Mouse (Mus musculus): ENCODE measurements around the gene Phldb2. TPM values are rescaled to one million over a fixed set of nuclear protein-coding genes. Genes with fewer than 3 reads are reported as not detected.

The Phldb2 gene
- polyA plus RNA-seq, 1 experiment: 25.7 TPM

DNA sequence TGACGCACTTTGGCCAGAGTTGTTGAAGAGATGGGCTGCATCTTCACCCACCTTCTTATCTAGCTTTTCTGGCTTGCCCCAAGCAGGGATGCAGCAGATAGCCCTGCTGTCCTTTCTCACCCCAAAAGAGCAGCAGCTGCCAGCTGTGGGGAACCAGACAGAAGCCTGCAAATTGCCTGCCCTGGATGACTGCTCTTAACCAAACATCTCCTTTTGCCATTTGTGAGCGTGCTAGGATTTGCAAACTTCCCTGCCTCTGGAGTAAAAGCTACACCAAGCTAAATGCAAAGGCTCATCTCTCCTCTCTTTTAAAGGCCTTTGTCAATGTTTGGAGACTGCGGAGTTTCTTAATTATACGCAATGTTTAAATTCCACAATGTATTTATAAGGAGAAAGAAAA, 111.0 kb downstream of the Phldb2 start:
- peak overlapping the region; percentile 92 for H3K4me3 ChIP-seq
- H3K36me3 ChIP-seq (ENCODE audit: control insufficient read depth, insufficient read depth): no peaks in the 10 kb centered on the region
- no peak for TF ChIP-seq CEBPB (IDR thresholded peaks at IDR 0.05; ENCODE audit: insufficient read depth, poor library complexity, severe bottlenecking)
- no peak for TF ChIP-seq MAX (IDR thresholded peaks at IDR 0.05; ENCODE audit: low read depth)
- no peak for TF ChIP-seq TCF12 (IDR thresholded peaks at IDR 0.05; ENCODE audit: insufficient read depth, poor library complexity, severe bottlenecking)
- peak in 1 of 3 experiments; percentile 49 for TF ChIP-seq MYOG (IDR thresholded peaks at IDR 0.05; ENCODE audit: control insufficient read depth in 1 of 3, insufficient read depth in 1 of 3, insufficient read length in 2 of 3, low read depth in 2 of 3)
- TF ChIP-seq POLR2A (IDR thresholded peaks at IDR 0.05; ENCODE audit: insufficient read length, low read depth): no peak
- TF ChIP-seq USF1 (IDR thresholded peaks at IDR 0.05; ENCODE audit: low read depth): no peak
- TF ChIP-seq TCF3 (IDR thresholded peaks at IDR 0.05; ENCODE audit: insufficient read length, low read depth): no peak
- TF ChIP-seq SRF (IDR thresholded peaks at IDR 0.05; ENCODE audit: control insufficient read depth, insufficient read length, low read depth): no peak
- no peak for TF ChIP-seq E2F4 (IDR thresholded peaks at IDR 0.05; ENCODE audit: insufficient read depth)
- TF ChIP-seq MYOD1 (IDR thresholded peaks at IDR 0.05; ENCODE audit: control insufficient read depth in 1 of 3, insufficient read length in 2 of 3, low read depth in 2 of 3): peak in 1 of 3 experiments; percentile 14
- H3K79me2 ChIP-seq (ENCODE audit: control insufficient read depth, insufficient read depth): peaks cover 73% of the 10 kb centered on the region
- no peak overlapping the region for H3ac ChIP-seq (ENCODE audit: control insufficient read depth, insufficient read length)
- H3K27me3 ChIP-seq (ENCODE audit: control insufficient read depth, insufficient read depth, insufficient read length): no peaks in the 10 kb centered on the region
- peak overlapping the region; percentile 91 for H3K4me2 ChIP-seq (ENCODE audit: low read depth)

DNA sequence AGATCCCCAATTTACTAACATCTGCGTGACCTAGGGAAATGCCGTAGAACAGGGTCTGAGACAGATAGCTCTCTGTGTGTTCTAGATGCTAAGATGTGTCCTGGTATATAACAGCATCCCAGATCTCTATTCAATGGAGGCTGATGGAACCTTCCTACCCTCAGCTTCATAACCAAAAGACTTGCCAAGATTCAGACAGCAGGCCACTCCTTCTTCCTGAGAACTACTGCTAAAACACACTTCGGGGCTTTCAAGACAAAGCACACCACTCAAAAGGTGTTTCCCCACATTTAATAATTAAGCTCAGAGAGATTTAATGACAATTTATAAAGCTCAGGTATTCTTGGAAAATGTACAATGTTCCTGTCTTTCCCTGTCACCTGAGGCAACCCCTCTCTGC, 111.6 kb downstream of the Phldb2 start:
- no peak for TF ChIP-seq CEBPB (IDR thresholded peaks at IDR 0.05; ENCODE audit: insufficient read depth, poor library complexity, severe bottlenecking)
- no peak for TF ChIP-seq E2F4 (IDR thresholded peaks at IDR 0.05; ENCODE audit: insufficient read depth)
- no peak for TF ChIP-seq REST (IDR thresholded peaks at IDR 0.05; ENCODE audit: insufficient read depth, insufficient read length)
- no peak for TF ChIP-seq POLR2A (IDR thresholded peaks at IDR 0.05; ENCODE audit: insufficient read length, low read depth)
- TF ChIP-seq TCF3 (IDR thresholded peaks at IDR 0.05; ENCODE audit: insufficient read length, low read depth): no peak
- no peak for TF ChIP-seq MAX (IDR thresholded peaks at IDR 0.05; ENCODE audit: low read depth)
- no peak for TF ChIP-seq SRF (IDR thresholded peaks at IDR 0.05; ENCODE audit: control insufficient read depth, insufficient read length, low read depth)
- TF ChIP-seq POLR2AphosphoS2 (IDR thresholded peaks at IDR 0.05; ENCODE audit: insufficient read length, low read depth): no peak
- no peak for TF ChIP-seq TCF12 (IDR thresholded peaks at IDR 0.05; ENCODE audit: insufficient read depth, poor library complexity, severe bottlenecking)
- TF ChIP-seq MYOG (IDR thresholded peaks at IDR 0.05; ENCODE audit: control insufficient read depth in 1 of 3, insufficient read depth in 1 of 3, insufficient read length in 2 of 3, low read depth in 2 of 3): no peak
- TF ChIP-seq USF1 (IDR thresholded peaks at IDR 0.05; ENCODE audit: low read depth): no peak
- no peak for TF ChIP-seq MYOD1 (IDR thresholded peaks at IDR 0.05; ENCODE audit: control insufficient read depth in 1 of 3, insufficient read length in 2 of 3, low read depth in 2 of 3)
- Histone ChIP-seq H3K27me3 (ENCODE audit: control insufficient read depth, insufficient read depth, insufficient read length) (no peaks in the 10 kb centered on the region), H3K36me3 (ENCODE audit: control insufficient read depth, insufficient read depth) (no peaks in the 10 kb centered on the region), H3K79me2 (ENCODE audit: control insufficient read depth, insufficient read depth) (peaks cover 80% of the 10 kb centered on the region), H3ac (ENCODE audit: control insufficient read depth, insufficient read length) (no peak overlapping the region), H3K4me2 (ENCODE audit: low read depth) (peak overlapping the region; percentile 91), H3K4me3 (peak overlapping the region; percentile 92)

DNA sequence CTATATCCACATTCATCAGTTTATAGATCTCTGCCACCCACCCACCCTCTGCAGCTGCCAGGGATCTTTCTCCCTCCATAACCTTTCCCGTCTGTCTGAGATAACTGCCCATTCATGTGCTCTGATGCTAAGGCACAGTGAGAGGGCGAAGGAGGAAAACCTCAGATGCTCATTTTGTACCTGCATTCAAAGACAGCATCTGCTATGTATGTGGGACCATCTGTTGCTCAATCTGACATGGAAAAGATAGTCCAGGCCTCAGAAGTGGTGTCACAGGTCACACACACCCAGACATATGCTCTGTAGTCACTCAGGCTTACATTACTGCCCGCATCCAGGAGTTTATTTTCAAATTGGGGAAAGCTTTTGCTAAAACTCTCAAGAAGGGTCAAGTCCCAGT, 112.4 kb downstream of the Phldb2 start:
- H3K4me3 ChIP-seq: peak overlapping the region; percentile 92
- TF ChIP-seq USF1 (IDR thresholded peaks at IDR 0.05; ENCODE audit: low read depth) (no peak), MYOD1 (IDR thresholded peaks at IDR 0.05; ENCODE audit: control insufficient read depth in 1 of 3, insufficient read length in 2 of 3, low read depth in 2 of 3) (peak in 2 of 3 experiments; percentile 22 to 44), MAX (IDR thresholded peaks at IDR 0.05; ENCODE audit: low read depth) (no peak), E2F4 (IDR thresholded peaks at IDR 0.05; ENCODE audit: insufficient read depth) (no peak), POLR2A (IDR thresholded peaks at IDR 0.05; ENCODE audit: insufficient read length, low read depth) (no peak), MYOG (IDR thresholded peaks at IDR 0.05; ENCODE audit: control insufficient read depth in 1 of 3, insufficient read depth in 1 of 3, insufficient read length in 2 of 3, low read depth in 2 of 3) (peak in 1 of 3 experiments; percentile 14), TCF12 (IDR thresholded peaks at IDR 0.05; ENCODE audit: insufficient read depth, poor library complexity, severe bottlenecking) (no peak), POLR2AphosphoS2 (IDR thresholded peaks at IDR 0.05; ENCODE audit: insufficient read length, low read depth) (no peak), CEBPB (IDR thresholded peaks at IDR 0.05; ENCODE audit: insufficient read depth, poor library complexity, severe bottlenecking) (0 out of 2 replicates have a peak, but pooled peaks have one; percentile 34)
- H3K79me2 ChIP-seq (ENCODE audit: control insufficient read depth, insufficient read depth): peaks cover 87% of the 10 kb centered on the region
- H3K4me2 ChIP-seq (ENCODE audit: low read depth): peak overlapping the region; percentile 91
- H3ac ChIP-seq (ENCODE audit: control insufficient read depth, insufficient read length): no peak overlapping the region
- no peaks in the 10 kb centered on the region for H3K36me3 ChIP-seq (ENCODE audit: control insufficient read depth, insufficient read depth)
- no peaks in the 10 kb centered on the region for H3K27me3 ChIP-seq (ENCODE audit: control insufficient read depth, insufficient read depth, insufficient read length)

DNA sequence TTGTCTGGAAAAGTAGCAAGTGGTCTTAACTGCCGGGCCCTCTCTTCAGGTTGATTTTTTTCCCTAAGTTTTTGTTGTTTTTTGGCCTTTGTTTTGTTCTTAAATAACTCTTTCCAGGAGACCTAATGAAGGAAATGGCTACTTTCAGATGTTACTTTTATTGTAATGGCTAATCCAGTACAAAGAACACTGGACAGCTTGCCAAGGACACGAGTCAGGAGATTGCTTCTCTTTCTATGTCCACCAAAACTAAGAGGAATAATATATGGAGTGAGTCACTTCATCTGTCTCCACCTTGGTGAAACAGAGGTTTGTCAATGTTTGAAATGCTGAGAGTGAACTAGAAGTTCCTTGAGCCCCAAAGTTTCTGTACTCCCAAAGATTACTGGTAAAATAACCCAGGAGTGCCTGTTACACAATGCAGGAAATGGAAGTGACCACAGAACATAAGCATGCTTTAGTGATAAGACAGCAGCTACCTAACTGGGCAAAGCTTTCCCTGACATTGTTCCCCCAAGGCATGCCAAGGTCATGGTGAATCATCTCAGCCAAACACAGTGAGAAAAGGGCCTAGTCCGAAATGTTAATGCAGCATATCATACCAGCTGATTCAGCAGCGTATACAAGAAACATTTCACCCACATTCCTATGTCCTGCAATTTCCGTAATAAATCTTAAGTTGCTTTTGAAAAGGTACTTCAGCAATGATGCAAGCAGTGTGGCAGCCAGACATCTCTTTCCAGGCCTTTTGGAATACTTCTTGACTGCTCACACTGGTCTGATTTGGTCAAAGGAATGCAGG, 115.7 kb downstream of the Phldb2 start:
- H3ac ChIP-seq (ENCODE audit: control insufficient read depth, insufficient read length): no peak overlapping the region
- no peak overlapping the region for H3K4me3 ChIP-seq
- H3K79me2 ChIP-seq (ENCODE audit: control insufficient read depth, insufficient read depth): peaks cover 88% of the 10 kb centered on the region
- peak overlapping the region; percentile 91 for H3K4me2 ChIP-seq (ENCODE audit: low read depth)
- H3K27me3 ChIP-seq (ENCODE audit: control insufficient read depth, insufficient read depth, insufficient read length): no peaks in the 10 kb centered on the region
- peaks cover 4% of the 10 kb centered on the region for H3K36me3 ChIP-seq (ENCODE audit: control insufficient read depth, insufficient read depth)
- TF ChIP-seq CEBPB (IDR thresholded peaks at IDR 0.05; ENCODE audit: insufficient read depth, poor library complexity, severe bottlenecking) (peak; percentile 69), SRF (IDR thresholded peaks at IDR 0.05; ENCODE audit: control insufficient read depth, insufficient read length, low read depth) (no peak)

DNA sequence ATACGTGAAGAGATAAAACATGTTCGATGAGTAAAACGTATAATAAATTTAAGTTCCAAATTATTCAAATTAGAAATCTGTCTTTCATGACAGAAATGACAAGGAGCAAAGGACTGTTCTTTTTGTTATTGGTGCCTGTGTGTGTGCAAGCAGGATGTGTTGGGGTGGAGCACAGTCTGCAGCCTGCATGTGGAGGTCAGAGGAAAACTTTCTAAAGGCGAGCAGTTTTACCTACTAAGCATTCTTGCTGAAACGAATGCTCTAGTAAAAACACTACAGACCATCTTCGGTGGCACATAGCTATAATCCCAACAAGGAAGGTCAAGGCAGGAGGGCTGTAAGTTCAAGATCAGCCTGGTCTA, 120.7 kb downstream of the Phldb2 start:
- Histone ChIP-seq H3ac (ENCODE audit: control insufficient read depth, insufficient read length) (no peak overlapping the region), H3K4me3 (no peak overlapping the region), H3K36me3 (ENCODE audit: control insufficient read depth, insufficient read depth) (peaks cover 9% of the 10 kb centered on the region), H3K27me3 (ENCODE audit: control insufficient read depth, insufficient read depth, insufficient read length) (no peaks in the 10 kb centered on the region), H3K79me2 (ENCODE audit: control insufficient read depth, insufficient read depth) (peaks cover 85% of the 10 kb centered on the region), H3K4me2 (ENCODE audit: low read depth) (no peak overlapping the region)
- TF ChIP-seq USF1 (IDR thresholded peaks at IDR 0.05; ENCODE audit: low read depth) (no peak), POLR2A (IDR thresholded peaks at IDR 0.05; ENCODE audit: insufficient read length, low read depth) (no peak), MYOD1 (IDR thresholded peaks at IDR 0.05; ENCODE audit: control insufficient read depth in 1 of 3, insufficient read length in 2 of 3, low read depth in 2 of 3) (no peak), MYOG (IDR thresholded peaks at IDR 0.05; ENCODE audit: control insufficient read depth in 1 of 3, insufficient read depth in 1 of 3, insufficient read length in 2 of 3, low read depth in 2 of 3) (no peak), POLR2AphosphoS2 (IDR thresholded peaks at IDR 0.05; ENCODE audit: insufficient read length, low read depth) (no peak), SRF (IDR thresholded peaks at IDR 0.05; ENCODE audit: control insufficient read depth, insufficient read length, low read depth) (no peak), TCF3 (IDR thresholded peaks at IDR 0.05; ENCODE audit: insufficient read length, low read depth) (no peak), TCF12 (IDR thresholded peaks at IDR 0.05; ENCODE audit: insufficient read depth, poor library complexity, severe bottlenecking) (no peak), E2F4 (IDR thresholded peaks at IDR 0.05; ENCODE audit: insufficient read depth) (no peak), CEBPB (IDR thresholded peaks at IDR 0.05; ENCODE audit: insufficient read depth, poor library complexity, severe bottlenecking) (no peak)
